Mouse (Mus musculus): ENCODE measurements at regions not wholly inside any gene's neighbourhood (a gene's known extent, or its start where the extent isn't known, plus 50 kb on each side); places are given as distances from the start of the nearest gene placed in this dataset.

GRCm38 (mm10) chr2:103900384-103900783, 57.4 kb upstream of the Lmo2 start:
- no peaks in the 10 kb centered on the region for H3K4me1 ChIP-seq (ENCODE audit: control insufficient read depth, insufficient read depth, low read length)
- 80% methylated on average over 5 of the region's 5 CpGs for WGBS

DNA sequence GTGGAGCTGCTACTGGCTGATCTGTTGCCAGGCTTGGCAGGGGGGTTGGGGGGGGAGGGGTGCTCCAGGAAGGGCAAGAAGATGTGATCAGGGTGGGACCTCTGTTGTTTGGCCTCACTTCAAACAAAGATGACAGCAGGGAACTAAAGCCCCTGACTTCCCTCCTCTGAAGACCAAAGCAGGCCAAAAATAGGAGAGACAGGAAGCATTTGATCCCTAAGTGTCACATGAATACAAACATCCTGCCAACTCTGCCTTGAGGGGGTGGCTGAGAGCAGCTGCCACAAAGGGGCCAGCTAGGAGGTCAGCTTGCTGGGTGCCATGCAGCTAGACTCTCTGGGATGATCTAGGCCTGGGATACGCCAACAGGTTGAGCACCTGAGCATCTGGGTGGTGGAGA, 56.3 kb upstream of the Lmo2 start:
- Histone ChIP-seq H3K4me1 (ENCODE audit: control insufficient read depth, insufficient read depth, low read length) (peaks cover 6% of the 10 kb centered on the region), H3K9me3 (replicated peaks; ENCODE audit: control insufficient read depth, low read length) (no peaks in the 10 kb centered on the region), H3K27ac (ENCODE audit: low read depth, low read length) (no peak overlapping the region), H3K36me3 (ENCODE audit: control insufficient read depth, insufficient read depth, low read length) (no peaks in the 10 kb centered on the region), H3K4me2 (ENCODE audit: low read length) (no peak overlapping the region), H3K9ac (ENCODE audit: low read length) (no peak overlapping the region), H3K27me3 (replicated peaks; ENCODE audit: control insufficient read depth, insufficient read depth, low read length) (no peaks in the 10 kb centered on the region), H3K4me3 (ENCODE audit: low read depth, low read length) (no peak overlapping the region)
- DNase-seq (ENCODE audit: low spot score) (no peak), ATAC-seq (no peak)
- 79% methylated on average over 1 of the region's 1 CpGs for WGBS

More at GRCm38 (mm10) chr2:103900384-103900783, 57.4 kb upstream of the Lmo2 start:
- DNase-seq (ENCODE audit: low spot score), result no peak
- no peaks in the 10 kb centered on the region for H3K9me3 ChIP-seq (replicated peaks; ENCODE audit: control insufficient read depth, low read length)
- H3K27me3 ChIP-seq (replicated peaks; ENCODE audit: control insufficient read depth, insufficient read depth, low read length), result no peaks in the 10 kb centered on the region
- no peak for ATAC-seq
- H3K36me3 ChIP-seq (ENCODE audit: control insufficient read depth, insufficient read depth, low read length), result no peaks in the 10 kb centered on the region
- H3K27ac ChIP-seq (ENCODE audit: low read depth, low read length), result no peak overlapping the region
- no peak overlapping the region for H3K9ac ChIP-seq (ENCODE audit: low read length)
- no peak overlapping the region for H3K4me3 ChIP-seq (ENCODE audit: low read depth, low read length)
- H3K4me2 ChIP-seq (ENCODE audit: low read length), result no peak overlapping the region

DNA sequence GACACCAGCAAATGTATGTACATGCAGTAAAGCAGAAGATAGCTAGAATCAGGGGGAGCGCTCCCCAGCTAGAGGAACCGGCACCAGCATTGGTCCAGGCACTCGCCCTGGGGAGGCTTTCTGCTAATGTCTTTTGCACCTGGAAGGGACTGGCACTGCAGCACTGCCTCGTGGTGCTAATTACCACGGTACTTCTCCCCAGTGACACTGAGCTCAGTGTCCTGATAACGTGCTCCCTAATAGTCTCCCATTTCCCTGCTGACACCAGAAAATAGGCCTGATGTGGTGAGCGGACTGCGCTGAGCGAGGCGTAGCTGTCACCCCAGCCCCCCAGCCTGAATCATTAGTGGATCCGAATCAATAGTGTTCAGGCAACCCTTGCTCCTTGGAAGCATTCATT, 55.0 kb upstream of the Lmo2 start:
- Histone ChIP-seq H3K27me3 (replicated peaks; ENCODE audit: control insufficient read depth, insufficient read depth, low read length) (no peaks in the 10 kb centered on the region), H3K9me3 (replicated peaks; ENCODE audit: control insufficient read depth, low read length) (no peaks in the 10 kb centered on the region), H3K4me2 (ENCODE audit: low read length) (no peak overlapping the region), H3K4me3 (ENCODE audit: low read depth, low read length) (no peak overlapping the region), H3K27ac (ENCODE audit: low read depth, low read length) (no peak overlapping the region), H3K9ac (ENCODE audit: low read length) (no peak overlapping the region), H3K36me3 (ENCODE audit: control insufficient read depth, insufficient read depth, low read length) (no peaks in the 10 kb centered on the region), H3K4me1 (ENCODE audit: control insufficient read depth, insufficient read depth, low read length) (peaks cover 10% of the 10 kb centered on the region)
- WGBS, result 42% methylated on average over 11 of the region's 11 CpGs
- no peak for DNase-seq (ENCODE audit: low spot score)
- no peak for ATAC-seq

DNA sequence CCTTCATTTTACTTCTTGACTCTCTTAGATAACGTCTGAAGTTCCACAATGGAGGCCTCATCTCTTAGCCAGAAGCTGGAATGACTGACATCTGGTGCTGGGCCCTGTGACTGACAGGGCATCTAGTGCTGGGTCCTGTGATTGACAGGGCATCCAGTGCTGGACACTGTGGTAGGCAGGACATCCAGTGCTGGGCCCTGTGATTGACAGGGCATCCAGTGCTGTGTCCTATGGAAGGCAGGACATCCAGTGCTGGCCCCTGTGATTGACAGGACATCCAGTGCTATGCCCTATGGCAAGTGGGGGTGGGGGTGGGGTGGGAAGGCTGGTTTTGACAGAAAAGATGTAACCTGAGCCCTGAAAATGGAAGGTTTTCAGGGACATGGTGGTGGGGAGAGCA, 52.1 kb upstream of the Lmo2 start:
- ATAC-seq (no peak), DNase-seq (ENCODE audit: low spot score) (no peak)
- Histone ChIP-seq H3K27ac (ENCODE audit: low read depth, low read length) (no peak overlapping the region), H3K9me3 (replicated peaks; ENCODE audit: control insufficient read depth, low read length) (no peaks in the 10 kb centered on the region), H3K4me3 (ENCODE audit: low read depth, low read length) (no peak overlapping the region), H3K4me1 (ENCODE audit: control insufficient read depth, insufficient read depth, low read length) (peaks cover 10% of the 10 kb centered on the region), H3K27me3 (replicated peaks; ENCODE audit: control insufficient read depth, insufficient read depth, low read length) (no peaks in the 10 kb centered on the region), H3K36me3 (ENCODE audit: control insufficient read depth, insufficient read depth, low read length) (no peaks in the 10 kb centered on the region), H3K4me2 (ENCODE audit: low read length) (no peak overlapping the region), H3K9ac (ENCODE audit: low read length) (no peak overlapping the region)
- 75% methylated on average over 1 of the region's 1 CpGs for whole genome bisulfite sequencing

DNA sequence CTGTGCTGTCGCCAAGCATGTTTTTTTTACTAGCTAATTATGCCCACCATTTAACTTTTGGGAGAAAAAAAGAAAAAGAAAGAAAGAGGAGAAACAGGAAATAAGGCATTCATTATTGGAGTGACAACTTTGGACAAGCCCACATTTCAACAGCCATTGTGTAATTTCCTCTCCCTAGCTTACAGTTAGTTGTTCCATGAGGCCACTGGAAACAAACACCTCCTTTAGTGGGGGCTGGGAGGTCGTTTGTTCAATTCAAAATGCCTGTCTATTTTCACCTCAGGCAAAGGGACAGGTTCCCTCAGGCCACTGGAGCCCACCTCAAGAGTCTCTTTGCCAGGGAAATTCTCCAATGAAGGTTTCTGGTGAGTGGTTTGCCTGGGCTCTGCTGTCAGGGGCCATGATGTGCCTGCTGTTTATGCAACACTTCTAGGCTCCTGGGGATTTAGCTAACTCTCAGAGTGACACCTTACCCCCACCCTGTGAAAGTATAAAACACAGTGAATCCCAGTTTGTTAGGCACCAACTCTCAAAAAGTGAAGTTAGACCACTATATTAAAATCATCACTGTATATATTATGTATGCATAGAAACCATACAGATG, 51.1 kb upstream of the Lmo2 start:
- ATAC-seq, result no peak

More for the DNA sequence above, 51.1 kb upstream of the Lmo2 start:
- Histone ChIP-seq H3K27ac (ENCODE audit: low read depth, low read length) (no peak overlapping the region), H3K36me3 (ENCODE audit: control insufficient read depth, insufficient read depth, low read length) (no peaks in the 10 kb centered on the region), H3K9ac (ENCODE audit: low read length) (no peak overlapping the region), H3K4me1 (ENCODE audit: control insufficient read depth, insufficient read depth, low read length) (peaks cover 10% of the 10 kb centered on the region), H3K4me2 (ENCODE audit: low read length) (no peak overlapping the region), H3K4me3 (ENCODE audit: low read depth, low read length) (no peak overlapping the region), H3K27me3 (replicated peaks; ENCODE audit: control insufficient read depth, insufficient read depth, low read length) (no peaks in the 10 kb centered on the region), H3K9me3 (replicated peaks; ENCODE audit: control insufficient read depth, low read length) (no peaks in the 10 kb centered on the region)
- no peak for DNase-seq (ENCODE audit: low spot score)
- 5% methylated on average over 2 of the region's 2 CpGs for WGBS
